Mouse (Mus musculus) Patski (cell line): ENCODE results near the gene Tead2. TPM values are rescaled to one million over a fixed set of nuclear protein-coding genes. Genes with fewer than 3 reads are reported as not detected.
"Not testable (repeated sequence)": the region's sequence is repeated elsewhere in the genome, so short reads cannot be mapped to it uniquely, and the experiment has no call there.

Experiments
- ATAC-seq: fragments of 100-300 bp; one replicate; pipeline ENCODE4 v1.8.0; 2021
- CTCF ChIA-PET: fragments of 350-600 bp; sonication (Branson Sonifier 250); formaldehyde crosslinking; loops from one replicate; lab custom pipeline; 2022; ENCODE audit warnings: inconsistent platforms; lab: Charles Lee
- POLR2A ChIA-PET: fragments of 350-600 bp; sonication (Branson Sonifier 250); formaldehyde crosslinking; loops from one replicate; lab custom pipeline; 2022; ENCODE audit warnings: antibody characterized with exemption, inconsistent platforms; lab: Charles Lee
- DNase-seq: peaks from one replicate; pipeline ENCODE4 v3.0.0-alpha.2; 2011; ENCODE audit warnings: low read depth, low spot score
- H3K27me3 ChIP-seq: fragments of 371-371 bp; one replicate; pipeline ENCODE4 v1.5.1; 2021
- CTCF ChIP-seq: fragments of 100-300 bp; IDR thresholded peaks from one replicate; pipeline ENCODE4 v1.5.1; 2021
- in situ Hi-C: fragments of 300-500 bp; cut with MboI; formaldehyde crosslinking; loops from 3 replicates; pipeline ENCODE4 v1.11.1; 2018; ENCODE audit warnings: low pct_unique_long_range_greater_than_20kb, mixed read lengths
- polyA plus RNA-seq: library from polyadenylated mRNA; unstranded; gene quantifications from one replicate; pipeline ENCODE4 v1.2.3, GENCODE M21; 2021

Gene Tead2
- polyA plus RNA-seq, 1 experiment from 2014 or later, result 94.7 TPM

GRCm38 (mm10) chr7:45234922-45235571 lies 19.5 kb downstream of the Tead2 start:
- in situ Hi-C loops, result no loop called here
- no peak for DNase-seq
- ChIA-PET CTCF (interaction anchor here (1.2 kb wide), 1 partner anchor 9 kb away, joined by 3 read pairs; no protein-coding TSS in a partner anchor), POLR2A (no interaction called here)
- no peak for TF ChIP-seq CTCF
- no peak for ATAC-seq
- H3K27me3 ChIP-seq, result no peaks in the 10 kb centered on the region

DNA sequence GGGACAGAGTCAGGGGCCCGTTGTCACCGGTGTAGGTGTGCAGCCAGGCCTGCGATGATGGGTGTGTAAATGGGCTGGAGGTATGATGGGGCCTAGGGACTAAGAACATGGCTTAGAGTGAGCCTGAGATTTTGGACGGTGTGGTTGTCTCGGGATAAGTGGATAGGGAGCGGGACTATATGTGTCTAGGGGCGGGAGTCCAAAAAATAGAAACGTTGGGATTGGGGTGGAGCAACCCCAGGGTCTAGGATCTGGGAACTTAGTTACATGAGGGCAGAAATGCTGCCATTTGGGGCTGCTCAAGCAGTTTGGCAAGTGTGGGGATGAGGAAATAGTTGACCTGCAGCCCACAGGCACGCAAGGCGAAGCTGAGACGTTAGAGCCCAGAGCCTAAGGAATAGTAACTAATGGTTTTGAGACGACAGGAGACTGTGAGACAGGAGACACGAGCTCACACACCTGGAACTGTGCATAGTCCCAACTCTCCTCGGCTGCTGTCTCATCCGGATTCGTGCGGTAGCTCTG lies 20.2 kb downstream of the Tead2 start:
- ChIA-PET CTCF (no interaction called here), POLR2A (no interaction called here)
- no peak for DNase-seq
- no peak for ATAC-seq
- in situ Hi-C loops, result no loop called here
- peaks cover 3% of the 10 kb centered on the region for H3K27me3 ChIP-seq
- no peak for TF ChIP-seq CTCF

DNA sequence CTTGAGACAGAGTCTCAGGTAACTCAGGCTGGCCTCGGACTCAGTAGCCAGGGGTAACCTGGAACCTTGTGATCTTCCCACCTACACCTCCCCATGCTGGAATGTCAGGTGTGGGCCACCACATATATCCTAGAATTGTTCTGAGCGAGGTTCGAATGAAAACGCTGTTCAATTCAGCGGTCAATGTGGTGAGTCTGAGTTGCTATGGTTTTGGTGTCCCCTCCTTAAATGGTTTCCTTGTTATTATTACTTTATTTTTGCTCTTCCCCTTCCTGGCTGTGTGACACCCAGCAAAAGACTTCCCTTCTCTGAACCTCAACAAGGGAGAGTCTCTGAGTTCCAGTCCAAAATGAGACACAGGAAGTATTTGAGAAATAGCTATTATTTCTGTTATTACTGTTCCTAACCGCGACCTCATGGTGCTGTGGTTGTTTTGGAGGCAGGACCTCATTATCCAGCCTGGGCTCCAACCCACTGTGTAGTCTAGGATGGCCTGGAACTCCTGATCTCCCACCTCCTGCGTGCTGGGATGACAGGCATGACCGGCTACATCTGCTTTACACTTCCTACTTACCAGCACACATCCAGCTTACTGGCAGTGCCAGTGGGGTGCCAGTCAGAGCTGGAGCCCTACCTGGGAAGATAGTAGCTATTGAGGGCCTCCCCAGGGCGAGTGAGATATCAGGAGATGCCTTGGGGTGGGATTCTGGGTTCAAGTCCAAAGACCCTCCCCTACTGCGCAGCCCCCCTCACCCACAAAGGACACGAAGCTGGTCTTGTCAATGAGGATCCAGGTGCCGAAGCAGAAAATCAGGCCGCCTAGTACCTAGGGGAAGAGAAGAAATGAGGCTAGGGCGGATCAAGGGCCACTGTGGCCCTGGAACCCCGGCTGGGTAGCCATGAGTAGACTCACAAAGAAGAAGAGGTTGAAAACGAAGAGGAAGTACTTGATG lies 22.5 kb downstream of the Tead2 start:
- no peak for TF ChIP-seq CTCF
- ChIA-PET CTCF (no interaction called here), POLR2A (no interaction called here)
- in situ Hi-C loops, result no loop called here
- ATAC-seq, result no peak
- no peak for DNase-seq
- H3K27me3 ChIP-seq, result peaks cover 4% of the 10 kb centered on the region

DNA sequence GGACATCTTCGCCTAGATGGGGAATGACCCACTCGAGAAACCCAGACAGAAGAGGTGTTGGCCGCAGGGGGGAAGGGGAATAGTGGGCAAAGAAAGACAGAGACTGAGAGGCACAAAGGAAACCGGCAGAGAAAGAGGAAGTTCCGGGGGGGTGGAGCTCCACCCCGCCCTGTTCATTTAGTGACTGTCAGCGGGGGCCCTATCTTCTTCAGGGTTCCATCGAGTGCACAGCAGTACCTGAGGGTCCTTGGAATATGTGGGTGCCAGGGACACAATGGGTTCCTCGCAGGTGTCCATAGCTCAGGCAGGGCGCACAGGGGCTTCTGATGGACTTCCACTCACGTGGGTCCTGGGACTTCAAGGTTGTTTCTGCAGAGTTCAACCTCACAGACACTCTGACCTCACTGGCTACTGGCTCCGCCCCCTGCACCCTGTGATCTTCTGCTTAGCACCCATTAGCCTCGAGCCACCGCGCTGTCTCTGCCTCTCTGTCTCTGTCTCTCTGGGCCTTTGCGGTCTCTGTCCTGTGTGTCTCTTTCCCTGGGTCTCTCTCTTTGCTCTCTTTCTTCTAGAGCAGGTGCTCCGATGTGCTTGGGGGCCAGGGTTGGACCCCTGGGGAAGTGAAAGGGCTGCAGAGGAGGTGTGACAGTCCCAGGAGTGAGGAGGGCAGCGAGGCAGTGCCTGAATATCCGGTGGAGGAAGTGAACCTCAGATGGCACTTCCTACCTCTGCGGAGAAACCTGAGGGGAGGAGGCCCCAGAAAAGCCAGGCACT lies 23.4 kb downstream of the Tead2 start, which contains the start of gene Cd37:
Gene Cd37, minus strand, starts transcription at position 393 of the 774 bp plus-strand sequence.
- no peak for TF ChIP-seq CTCF
- ATAC-seq, result no peak
- ChIA-PET POLR2A (no interaction called here), CTCF (no interaction called here)
- DNase-seq, result no peak
- in situ Hi-C loops, result no loop called here
- peaks cover 4% of the 10 kb centered on the region for H3K27me3 ChIP-seq

DNA sequence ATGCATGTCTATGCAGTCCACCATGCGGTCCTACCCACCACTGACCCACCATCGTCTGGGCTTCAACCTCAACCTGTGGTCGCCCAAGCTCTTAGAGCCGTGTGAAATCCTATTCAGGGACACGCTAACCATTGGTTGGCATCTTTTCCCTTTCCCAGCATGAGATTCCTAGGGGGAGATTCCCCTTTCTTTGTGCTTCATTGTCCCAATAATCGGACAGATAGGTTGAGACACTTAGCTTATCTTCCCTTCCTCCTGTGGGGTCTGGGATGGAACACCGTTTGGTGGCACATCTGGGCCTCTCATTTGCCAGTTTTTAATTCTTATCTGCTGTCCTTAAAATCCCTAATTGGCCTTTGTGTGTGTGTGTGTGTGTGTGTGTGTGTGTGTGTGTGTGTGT lies 24.6 kb downstream of the Tead2 start:
- peaks cover 10% of the 10 kb centered on the region for H3K27me3 ChIP-seq
- ATAC-seq, result no peak
- ChIA-PET CTCF (no interaction called here), POLR2A (no interaction called here)
- TF ChIP-seq CTCF, result no peak
- in situ Hi-C loops, result no loop called here
- no peak for DNase-seq

DNA sequence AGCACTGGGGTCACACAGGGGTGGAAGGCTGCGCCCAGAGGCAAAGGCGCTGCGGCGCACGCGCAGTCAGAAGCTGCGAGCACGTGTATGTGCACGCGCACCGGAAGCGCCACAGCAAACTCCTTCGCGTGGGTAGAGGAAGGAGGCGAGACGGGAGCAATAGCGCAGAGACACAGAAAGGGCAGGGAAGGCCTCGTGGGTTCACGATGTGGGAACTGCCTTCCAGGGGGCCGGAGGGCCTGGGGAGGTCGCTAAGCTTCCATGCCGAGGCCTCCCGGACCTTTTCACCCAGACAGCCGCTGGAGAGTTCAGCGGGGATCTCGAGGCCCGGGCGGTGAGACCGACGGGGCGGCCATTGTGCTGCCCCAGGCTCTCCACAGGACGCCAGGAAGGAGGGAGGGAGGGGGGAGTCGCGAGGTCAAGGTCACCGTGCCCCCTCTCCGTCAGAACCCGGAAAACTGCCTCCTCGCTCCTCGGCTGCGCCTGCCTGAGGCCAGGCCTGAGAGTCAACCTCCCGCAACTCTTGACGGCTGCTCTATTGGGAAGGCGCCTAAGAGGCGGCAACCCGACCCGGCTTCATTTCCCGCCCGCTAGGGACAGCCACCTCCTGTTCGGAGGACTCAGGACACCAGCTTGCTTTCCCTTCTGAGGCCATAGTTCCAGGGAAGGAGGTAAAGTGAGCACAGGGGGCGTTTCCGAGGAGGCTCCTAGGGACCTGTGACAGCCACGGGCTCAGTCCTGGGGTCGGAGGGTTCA lies 25.3 kb downstream of the Tead2 start, which contains the start of gene Slc6a16:
Gene Slc6a16, plus strand, starts transcription at position 453 of the 756 bp plus-strand sequence.
- no peak for TF ChIP-seq CTCF
- POLR2A ChIA-PET, result no interaction called here

DNA sequence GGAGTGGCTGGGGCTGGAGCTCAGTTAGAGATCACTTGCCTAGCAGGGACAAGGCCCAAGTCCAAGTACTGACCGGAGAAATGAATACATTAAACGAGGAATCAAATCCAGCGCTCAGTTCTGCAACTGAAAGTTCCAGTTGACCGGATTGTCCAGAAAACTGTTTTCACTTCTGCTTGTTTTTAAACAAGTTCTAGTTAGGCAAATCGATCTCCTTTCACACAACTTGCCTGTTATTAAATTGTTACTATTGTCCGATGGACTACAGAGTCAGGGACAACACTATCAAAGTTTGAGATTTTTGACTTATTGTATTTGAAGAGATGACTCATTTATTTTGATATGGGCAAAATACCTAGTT lies 25.8 kb downstream of the Tead2 start:
- CTCF ChIA-PET, result no interaction called here
- H3K27me3 ChIP-seq, result peaks cover 13% of the 10 kb centered on the region
- no peak for ATAC-seq
- POLR2A ChIA-PET, result no interaction called here
- in situ Hi-C loops, result no loop called here
- DNase-seq, result no peak
- no peak for TF ChIP-seq CTCF

More for the DNA sequence above, 25.3 kb downstream of the Tead2 start, which contains the start of gene Slc6a16:
- DNase-seq (no peak), ATAC-seq (no peak)
- CTCF ChIA-PET, result no interaction called here
- in situ Hi-C loops, result no loop called here
- H3K27me3 ChIP-seq, result peaks cover 13% of the 10 kb centered on the region

DNA sequence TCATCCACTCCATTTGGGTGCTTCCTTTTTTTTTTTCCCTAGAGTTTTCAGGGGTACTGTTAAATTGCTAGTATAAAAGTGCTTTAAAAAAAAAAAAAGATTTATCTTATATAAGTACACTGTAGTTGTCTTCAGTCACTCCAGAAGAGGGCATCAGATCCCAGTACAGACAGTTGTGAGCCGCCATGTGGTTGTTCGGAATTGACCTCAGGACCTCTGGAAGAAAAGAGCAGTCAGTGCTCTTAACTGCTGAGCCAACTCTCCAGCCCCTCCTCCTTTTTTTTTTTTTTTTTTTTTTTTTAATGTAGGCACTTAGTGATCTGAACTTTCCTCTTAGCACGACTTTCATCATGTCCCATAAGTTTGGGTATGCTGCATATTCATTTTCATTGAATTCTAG lies 32.1 kb downstream of the Tead2 start:
- CTCF ChIA-PET, result no interaction called here
- POLR2A ChIA-PET, result no interaction called here
- H3K27me3 ChIP-seq, result peaks cover 8% of the 10 kb centered on the region
- in situ Hi-C loops, result no loop called here
- no peak for DNase-seq
- no peak for ATAC-seq
- no peak for TF ChIP-seq CTCF

- H3K27me3 ChIP-seq, result no peaks in the 10 kb centered on the region
- ChIA-PET CTCF (no interaction called here), POLR2A (no interaction called here)
- no peak for ATAC-seq
- no peak for DNase-seq
- in situ Hi-C loops, result no loop called here
- no peak for TF ChIP-seq CTCF
Observed at GRCm38 (mm10) chr7:45253806-45254205, 38.3 kb downstream of the Tead2 start.

GRCm38 (mm10) chr7:45255822-45256221 lies 40.3 kb downstream of the Tead2 start:
- POLR2A ChIA-PET, DNase-seq: not testable (repeated sequence)
- CTCF ChIA-PET, result interaction anchor here (1.0 kb wide), 1 partner anchor 48 kb away, joined by 4 read pairs; no protein-coding TSS in a partner anchor

More at GRCm38 (mm10) chr7:45255822-45256221, 40.3 kb downstream of the Tead2 start:
- in situ Hi-C loops, ATAC-seq: not testable (repeated sequence)
- H3K27me3 ChIP-seq, result peaks cover 11% of the 10 kb centered on the region
